Mouse (Mus musculus) heart, postnatal 0 days (tissue): Measurements from ENCODE around the gene Enpp3. TPM values are rescaled to one million over a fixed set of nuclear protein-coding genes. Genes with fewer than 3 reads are reported as not detected.

Experiments
- ATAC-seq: fragments of 200-750 bp; cut with Nextera tagmentation; 2 replicates; pipeline ENCODE4 v1.8.0; 2017; ENCODE audit warnings: low read depth, moderate number of reproducible peaks, moderate library complexity; ENCODE audit not compliant: insufficient read depth
- DNase-seq: peaks from one replicate; pipeline ENCODE4 v3.0.0-alpha.2; 2016; ENCODE audit warnings: low spot score
- H3K27ac ChIP-seq: fragments of 300-500 bp; sonication (generic); 2 replicates; pipeline ENCODE4 v1.5.1; 2014; ENCODE audit warnings: low read depth, mild to moderate bottlenecking
- H3K27me3 ChIP-seq: fragments of 300-500 bp; sonication (generic); 2 replicates; pipeline ENCODE4 v1.6.1; 2014; ENCODE audit warnings: low read length, mixed read lengths; ENCODE audit not compliant: control insufficient read depth, insufficient read depth
- H3K36me3 ChIP-seq: fragments of 300-500 bp; sonication (generic); replicated peaks from 2 replicates; pipeline ENCODE4 v1.6.1; 2014; ENCODE audit warnings: low read length, mixed read lengths; ENCODE audit not compliant: control insufficient read depth, insufficient read depth
- H3K4me1 ChIP-seq: fragments of 300-500 bp; sonication (generic); 2 replicates; pipeline ENCODE4 v1.6.1; 2014; ENCODE audit warnings: antibody characterized with exemption; ENCODE audit not compliant: control insufficient read depth, insufficient read depth
- H3K4me2 ChIP-seq: fragments of 300-500 bp; sonication (generic); 2 replicates; pipeline ENCODE4 v1.6.1; 2014; ENCODE audit warnings: low read depth, mild to moderate bottlenecking, low read length, moderate library complexity
- H3K4me3 ChIP-seq: fragments of 300-500 bp; sonication (generic); 2 replicates; pipeline ENCODE4 v1.5.1; 2014; ENCODE audit warnings: low read depth, low read length
- H3K9ac ChIP-seq: fragments of 300-500 bp; sonication (generic); replicated peaks from 2 replicates; pipeline ENCODE4 v1.6.1; 2014; ENCODE audit warnings: low read depth, low read length, mixed read lengths
- H3K9me3 ChIP-seq: fragments of 300-500 bp; sonication (generic); replicated peaks from 2 replicates; pipeline ENCODE4 v1.6.1; 2016; ENCODE audit warnings: low read length; ENCODE audit not compliant: control insufficient read depth
- CTCF ChIP-seq: IDR thresholded peaks from 2 replicates; pipeline ENCODE4 v1.5.1; 2016; ENCODE audit warnings: antibody characterized with exemption, control low read depth, low read depth
- EP300 ChIP-seq: IDR thresholded peaks from 2 replicates; pipeline ENCODE4 v1.6.1; 2016; ENCODE audit warnings: antibody characterized with exemption, low read depth
- WGBS: fragments of 180-500 bp; shearing (Covaris S2); extraction: QIAGEN DNeasy Blood & Tissue Kit; methylation state at CpG from one replicate; pipeline ENCODE4 v1.1.7; 2014; 5-methylcytosine and 5-hydroxymethylcytosine counted together
- polyA plus RNA-seq: library from polyadenylated mRNA; unstranded; fragments of >200 nt; fragmentation: Nextera tagmentation; extraction: Ambion mirVana; gene quantifications from 2 replicates; pipeline ENCODE4 v1.2.1, GENCODE M21; 2015
- total RNA-seq: library from RNA; depleted of rRNA; stranded (reverse); fragments of >200 nt; gene quantifications from 2 replicates; pipeline ENCODE4 v1.2.3, GENCODE M21; 2014; ENCODE audit warnings: low replicate concordance

Gene Enpp3
- total and polyA plus RNA-seq, 2 experiments from 2014 or later, result 2.3 to 4.7 TPM

GRCm38 (mm10) chr10:24863146-24863545 lies 20.5 kb upstream of the Enpp3 start:
- TF ChIP-seq CTCF (no peak), EP300 (no peak)
- H3K9ac ChIP-seq, result no peak overlapping the region
- WGBS, result 64% methylated on average over 2 of the region's 2 CpGs
- no peaks in the 10 kb centered on the region for H3K27me3 ChIP-seq
- H3K4me1 ChIP-seq, result no peaks in the 10 kb centered on the region
- H3K27ac ChIP-seq, result no peak overlapping the region
- H3K4me2 ChIP-seq, result no peak overlapping the region
- ATAC-seq, result no peak
- DNase-seq, result no peak
- H3K36me3 ChIP-seq, result no peaks in the 10 kb centered on the region
- no peak overlapping the region for H3K4me3 ChIP-seq
- no peaks in the 10 kb centered on the region for H3K9me3 ChIP-seq

GRCm38 (mm10) chr10:24841998-24842397 lies 625 bp downstream of the Enpp3 start:
- 24% methylated on average over 2 of the region's 2 CpGs for WGBS
- no peak overlapping the region for H3K4me3 ChIP-seq
- H3K4me1 ChIP-seq, result no peaks in the 10 kb centered on the region
- no peak overlapping the region for H3K9ac ChIP-seq
- no peaks in the 10 kb centered on the region for H3K27me3 ChIP-seq
- ATAC-seq, result no peak
- DNase-seq, result no peak
- no peak overlapping the region for H3K27ac ChIP-seq
- peaks cover 6% of the 10 kb centered on the region; the same call in 1 of the 2 replicates for H3K9me3 ChIP-seq
- no peak overlapping the region for H3K4me2 ChIP-seq
- no peaks in the 10 kb centered on the region for H3K36me3 ChIP-seq
- TF ChIP-seq EP300 (no peak), CTCF (no peak)

DNA sequence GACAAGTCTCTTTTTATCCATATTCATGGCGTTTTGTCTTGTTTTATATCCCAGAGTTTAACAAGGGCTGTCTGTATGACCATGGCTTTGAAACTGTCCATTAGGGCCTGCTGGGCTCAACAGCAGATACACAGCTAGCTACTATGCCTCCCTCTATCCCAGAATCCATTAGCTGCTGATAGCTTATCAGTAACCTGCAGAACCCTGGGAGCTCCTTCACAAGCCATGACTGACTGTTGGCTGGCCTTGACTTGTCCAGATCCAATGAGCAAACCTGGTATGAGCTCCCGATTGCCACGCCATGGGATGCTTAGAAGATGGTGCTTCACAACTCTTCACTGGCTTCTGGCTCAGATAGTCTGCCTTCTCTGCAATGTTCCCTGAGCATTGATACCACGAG lies 1.8 kb downstream of the Enpp3 start:
- no peak for TF ChIP-seq CTCF
- TF ChIP-seq EP300, result no peak
- Histone ChIP-seq H3K27me3 (no peaks in the 10 kb centered on the region), H3K27ac (no peak overlapping the region), H3K4me2 (no peak overlapping the region), H3K4me1 (no peaks in the 10 kb centered on the region), H3K4me3 (no peak overlapping the region), H3K9me3 (peaks cover 6% of the 10 kb centered on the region; the same call in 1 of the 2 replicates), H3K9ac (no peak overlapping the region), H3K36me3 (no peaks in the 10 kb centered on the region)
- ATAC-seq (no peak), DNase-seq (no peak)
- 79% methylated on average over 4 of the region's 4 CpGs for WGBS

- Histone ChIP-seq H3K4me3 (peak overlapping the region; percentile 34; the same call in 1 of the 2 replicates), H3K4me1 (peaks cover 8% of the 10 kb centered on the region; the same call in 1 of the 2 replicates), H3K9me3 (no peaks in the 10 kb centered on the region), H3K9ac (no peak overlapping the region), H3K27me3 (no peaks in the 10 kb centered on the region), H3K27ac (peak overlapping the region; percentile 6; the same call in 1 of the 2 replicates), H3K4me2 (peak overlapping the region; percentile 59), H3K36me3 (no peaks in the 10 kb centered on the region)
- DNase-seq, result no peak
- no peak for ATAC-seq
- WGBS, result 42% methylated on average over 4 of the region's 4 CpGs
- TF ChIP-seq CTCF (no peak), EP300 (no peak)
Observed at GRCm38 (mm10) chr10:24836366-24837038, 6.1 kb downstream of the Enpp3 start.

- Histone ChIP-seq H3K27me3 (no peaks in the 10 kb centered on the region), H3K4me2 (peak overlapping the region; percentile 59), H3K27ac (peak overlapping the region; percentile 59), H3K4me3 (peak overlapping the region; percentile 34), H3K9me3 (no peaks in the 10 kb centered on the region), H3K9ac (0 out of 2 replicates have a peak overlapping the region, but pooled peaks have one; percentile 20), H3K36me3 (no peaks in the 10 kb centered on the region), H3K4me1 (peaks cover 8% of the 10 kb centered on the region; the same call in 1 of the 2 replicates)
- TF ChIP-seq CTCF (no peak), EP300 (no peak)
- WGBS, result 23% methylated on average over 12 of the region's 12 CpGs
- ATAC-seq (peak; percentile 55; the same call in 1 of the 2 replicates), DNase-seq (peak; percentile 41)
Observed at GRCm38 (mm10) chr10:24835702-24836342, 6.8 kb downstream of the Enpp3 start.
